Mouse (Mus musculus) lung, postnatal 0 days (tissue): ENCODE data around the gene Nprl2. TPM values are rescaled to one million over a fixed set of nuclear protein-coding genes. Genes with fewer than 3 reads are reported as not detected.

Source experiments
- ATAC-seq: fragments of 200-750 bp; cut with Nextera tagmentation; 2 replicates; pipeline ENCODE4 v1.8.0; 2017; ENCODE audit warnings: moderate library complexity
- DNase-seq: peaks from one replicate; pipeline ENCODE4 v3.0.0-alpha.2; 2016; ENCODE audit warnings: low spot score
- H3K27ac ChIP-seq: fragments of 300-500 bp; sonication (generic); 2 replicates; pipeline ENCODE4 v1.5.1; 2014; ENCODE audit warnings: antibody characterized with exemption, mild to moderate bottlenecking, low read length, mixed read lengths
- H3K27me3 ChIP-seq: fragments of 300-500 bp; sonication (generic); replicated peaks from 2 replicates; pipeline ENCODE4 v1.6.1; 2014; ENCODE audit warnings: low read length, mixed read lengths; ENCODE audit not compliant: insufficient read depth
- H3K36me3 ChIP-seq: fragments of 300-500 bp; sonication (generic); 2 replicates; pipeline ENCODE4 v1.6.1; 2014; ENCODE audit warnings: low read length, mixed read lengths; ENCODE audit not compliant: insufficient read depth
- H3K4me1 ChIP-seq: fragments of 300-500 bp; sonication (generic); 2 replicates; pipeline ENCODE4 v1.6.1; 2014; ENCODE audit warnings: antibody characterized with exemption, low read depth, low read length, mixed read lengths; ENCODE audit not compliant: insufficient read depth
- H3K4me2 ChIP-seq: fragments of 300-500 bp; sonication (generic); replicated peaks from 2 replicates; pipeline ENCODE4 v1.6.1; 2014; ENCODE audit warnings: low read depth, mild to moderate bottlenecking, low read length, moderate library complexity, mixed read lengths
- H3K4me3 ChIP-seq: fragments of 300-500 bp; sonication (generic); 2 replicates; pipeline ENCODE4 v1.5.1; 2014; ENCODE audit warnings: low read depth, low read length
- H3K9ac ChIP-seq: fragments of 300-500 bp; sonication (generic); replicated peaks from 2 replicates; pipeline ENCODE4 v1.6.1; 2014; ENCODE audit warnings: low read depth, mild to moderate bottlenecking
- H3K9me3 ChIP-seq: fragments of 300-500 bp; sonication (generic); 2 replicates; pipeline ENCODE4 v1.6.1; 2016; ENCODE audit warnings: low read length, mixed read lengths
- CTCF ChIP-seq: IDR thresholded peaks from 2 replicates; pipeline ENCODE4 v1.5.1; 2016; ENCODE audit warnings: antibody characterized with exemption, mild to moderate bottlenecking
- EP300 ChIP-seq: IDR thresholded peaks from 2 replicates; pipeline ENCODE4 v1.6.1; 2016; ENCODE audit warnings: antibody characterized with exemption, mild to moderate bottlenecking, control low read depth
- WGBS: fragments of 180-500 bp; shearing (Covaris S2); extraction: QIAGEN DNeasy Blood & Tissue Kit; methylation state at CpG from one replicate; pipeline ENCODE4 v1.1.7; 2014; 5-methylcytosine and 5-hydroxymethylcytosine counted together
- polyA plus RNA-seq: library from polyadenylated mRNA; unstranded; fragments of >200 nt; fragmentation: Nextera tagmentation; extraction: Ambion mirVana; gene quantifications from 2 replicates; pipeline ENCODE4 v1.2.1, GENCODE M21; 2015

Gene Nprl2
- polyA plus RNA-seq, 1 experiment from 2014 or later, result 28.0 TPM

- ATAC-seq (no peak), DNase-seq (no peak)
- TF ChIP-seq CTCF (no peak), EP300 (no peak)
- Histone ChIP-seq H3K4me1 (no peaks in the 10 kb centered on the region; the same call in 1 of the 2 replicates), H3K36me3 (no peaks in the 10 kb centered on the region), H3K27me3 (no peaks in the 10 kb centered on the region), H3K9ac (no peak overlapping the region), H3K4me3 (no peak overlapping the region), H3K9me3 (no peaks in the 10 kb centered on the region), H3K27ac (no peak overlapping the region), H3K4me2 (no peak overlapping the region)
- 61% methylated on average over 6 of the region's 6 CpGs for WGBS
Measured at GRCm38 (mm10) chr9:107520331-107520730, 21.7 kb upstream of the Nprl2 start.

GRCm38 (mm10) chr9:107521190-107521589 lies 20.8 kb upstream of the Nprl2 start:
- Histone ChIP-seq H3K36me3 (no peaks in the 10 kb centered on the region), H3K4me2 (no peak overlapping the region), H3K27ac (no peak overlapping the region), H3K27me3 (peaks cover 1% of the 10 kb centered on the region; the same call in 1 of the 2 replicates), H3K9me3 (no peaks in the 10 kb centered on the region), H3K4me1 (no peaks in the 10 kb centered on the region; the same call in 1 of the 2 replicates), H3K9ac (no peak overlapping the region), H3K4me3 (no peak overlapping the region)
- no peak for ATAC-seq
- DNase-seq, result no peak
- TF ChIP-seq CTCF (no peak), EP300 (no peak)
- 48% methylated on average over 5 of the region's 5 CpGs for WGBS

- Histone ChIP-seq H3K27ac (no peak overlapping the region), H3K4me2 (peak overlapping the region; percentile 41), H3K4me3 (no peak overlapping the region), H3K4me1 (no peaks in the 10 kb centered on the region; the same call in 1 of the 2 replicates), H3K27me3 (peaks cover 8% of the 10 kb centered on the region), H3K36me3 (no peaks in the 10 kb centered on the region), H3K9ac (no peak overlapping the region), H3K9me3 (no peaks in the 10 kb centered on the region)
- 21% methylated on average over 18 of the region's 25 CpGs for WGBS
- peak; percentile 28 for DNase-seq
- TF ChIP-seq EP300 (no peak), CTCF (no peak)
- no peak for ATAC-seq
Measured at GRCm38 (mm10) chr9:107521711-107522399, 20.2 kb upstream of the Nprl2 start.

DNA sequence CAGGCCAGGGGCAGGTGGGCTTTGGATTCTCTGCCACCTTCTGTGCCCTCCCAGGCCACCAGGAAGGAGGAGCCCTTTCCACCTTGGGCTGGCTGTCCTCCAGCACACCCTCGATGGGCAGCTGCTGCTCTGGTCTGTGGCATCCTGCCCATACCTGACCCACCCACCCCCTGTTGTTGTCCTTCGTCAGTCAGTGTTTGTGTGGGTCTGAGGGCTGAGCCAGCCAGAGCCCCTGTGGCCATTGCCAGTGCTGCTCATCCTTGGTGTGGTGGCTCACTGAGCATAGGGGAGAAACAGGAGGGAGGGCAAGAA lies 19.7 kb upstream of the Nprl2 start:
- Histone ChIP-seq H3K27ac (no peak overlapping the region), H3K4me3 (no peak overlapping the region), H3K9ac (no peak overlapping the region), H3K4me2 (peak overlapping the region; percentile 41; the same call in 1 of the 2 replicates), H3K4me1 (peaks cover 4% of the 10 kb centered on the region; the same call in 1 of the 2 replicates), H3K27me3 (peaks cover 12% of the 10 kb centered on the region), H3K9me3 (no peaks in the 10 kb centered on the region), H3K36me3 (no peaks in the 10 kb centered on the region)
- 17% methylated on average over 2 of the region's 2 CpGs for WGBS
- DNase-seq (no peak), ATAC-seq (no peak)
- no peak for TF ChIP-seq CTCF
- TF ChIP-seq EP300, result no peak

GRCm38 (mm10) chr9:107526198-107527026 lies 15.6 kb upstream of the Nprl2 start:
- Histone ChIP-seq H3K4me1 (peaks cover 4% of the 10 kb centered on the region; the same call in 1 of the 2 replicates), H3K36me3 (no peaks in the 10 kb centered on the region)
- WGBS, result 6% methylated on average over 44 of the region's 44 CpGs

DNA sequence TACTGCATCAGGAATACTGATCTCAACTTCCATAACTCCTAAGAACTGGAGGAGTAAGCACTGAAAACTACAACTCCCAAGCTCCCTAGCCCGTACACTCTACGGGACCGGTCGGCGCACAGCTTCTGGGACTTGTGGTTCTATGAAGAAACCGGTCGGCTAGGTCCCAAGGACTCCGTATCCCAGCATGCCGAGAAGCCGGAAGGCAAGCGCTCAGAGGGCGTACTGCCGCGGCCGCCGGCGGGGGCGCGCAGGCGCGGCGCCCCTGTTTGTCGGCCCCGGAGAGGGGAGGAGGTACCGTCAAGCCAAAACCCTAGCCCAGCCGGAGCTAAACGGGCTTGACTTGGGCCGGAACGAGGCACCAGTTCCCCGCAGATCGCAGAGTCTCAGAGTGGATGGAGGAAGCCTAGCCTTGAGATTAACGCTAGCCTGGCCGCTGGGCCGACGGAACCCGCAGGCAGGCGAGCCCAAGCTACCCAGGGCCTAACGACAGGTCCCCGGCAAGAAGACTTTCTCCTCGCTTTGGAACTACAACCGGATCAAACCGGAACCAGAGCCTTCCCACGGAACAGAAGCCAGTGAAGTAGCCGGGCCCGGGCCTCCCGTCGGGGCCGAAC lies 8.1 kb upstream of the Nprl2 start, which contains the start of gene Tmem115:
Tmem115 (plus strand) TSS at position 155 of the 617 bp plus-strand sequence.
- Histone ChIP-seq H3K27ac (peak within 1 kb of the TSS; percentile 86), H3K4me1 (peaks cover 21% of the 10 kb centered on the region; the same call in 1 of the 2 replicates), H3K4me3 (peak within 1 kb of the TSS; percentile 83), H3K4me2 (peak within 1 kb of the TSS; percentile 95), H3K9ac (peak within 1 kb of the TSS; percentile 92), H3K9me3 (no peaks in the 10 kb centered on the region), H3K27me3 (no peaks in the 10 kb centered on the region), H3K36me3 (peaks cover 12% of the 10 kb centered on the region)
- ATAC-seq (peak; percentile 100), DNase-seq (peak; percentile 99)
- WGBS, result 3% methylated on average over 48 of the region's 48 CpGs
- TF ChIP-seq EP300 (no peak), CTCF (peak; percentile 43)

More at GRCm38 (mm10) chr9:107526198-107527026, 15.6 kb upstream of the Nprl2 start:
- ATAC-seq, result peak; percentile 79
- Histone ChIP-seq H3K27ac (no peak overlapping the region), H3K9me3 (no peaks in the 10 kb centered on the region), H3K9ac (no peak overlapping the region), H3K27me3 (peaks cover 18% of the 10 kb centered on the region), H3K4me3 (peak overlapping the region; percentile 24), H3K4me2 (peak overlapping the region; percentile 53)
- TF ChIP-seq CTCF (no peak; the same call in 1 of the 2 replicates), EP300 (no peak)
- peak; percentile 68 for DNase-seq
